Mouse (Mus musculus): Measurements from ENCODE around the gene Defa33. TPM values are rescaled to one million over a fixed set of nuclear protein-coding genes. Genes with fewer than 3 reads are reported as not detected.
"Not testable (repeated sequence)": the region's sequence is repeated elsewhere in the genome, so short reads cannot be mapped to it uniquely, and the experiment has no call there.

The Defa33 gene
- polyA plus RNA-seq (2012; rRNA removed), result 7,413 TPM in 1 of 2 replicates, not detected in the other

DNA sequence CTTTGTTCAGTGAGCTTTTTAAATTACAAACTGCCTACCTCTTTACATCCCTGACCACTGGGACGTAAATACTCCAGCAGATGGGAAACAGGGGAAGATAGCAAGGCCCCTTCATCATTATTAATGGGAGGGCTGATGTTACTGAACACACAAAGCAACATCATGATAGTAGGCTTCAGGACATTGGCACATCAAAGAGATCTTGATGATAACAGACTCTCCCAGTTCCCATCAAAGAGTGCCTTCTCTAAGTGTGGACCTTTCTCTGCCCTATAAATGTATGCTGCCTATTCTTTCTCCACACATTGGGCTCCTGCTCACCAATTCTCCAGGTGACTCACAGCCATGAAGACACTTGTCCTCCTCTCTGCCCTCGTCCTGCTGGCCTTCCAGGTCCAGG is at the start of gene Defa33:
Defa33 (plus strand) TSS at position 301 of the 400 bp plus-strand sequence.
- DNase-seq (ENCODE audit: low read depth, low spot score), result not testable (repeated sequence)
- WGBS, result no CpG with 5 or more reads among the region's 2 CpGs

DNA sequence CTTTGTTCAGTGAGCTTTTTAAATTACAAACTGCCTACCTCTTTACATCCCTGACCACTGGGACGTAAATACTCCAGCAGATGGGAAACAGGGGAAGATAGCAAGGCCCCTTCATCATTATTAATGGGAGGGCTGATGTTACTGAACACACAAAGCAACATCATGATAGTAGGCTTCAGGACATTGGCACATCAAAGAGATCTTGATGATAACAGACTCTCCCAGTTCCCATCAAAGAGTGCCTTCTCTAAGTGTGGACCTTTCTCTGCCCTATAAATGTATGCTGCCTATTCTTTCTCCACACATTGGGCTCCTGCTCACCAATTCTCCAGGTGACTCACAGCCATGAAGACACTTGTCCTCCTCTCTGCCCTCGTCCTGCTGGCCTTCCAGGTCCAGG is 13.4 kb upstream of the Defa33 start, which contains the start of gene Defa2:
Defa2 (plus strand) TSS at position 301 of the 400 bp plus-strand sequence.
- no CpG with 5 or more reads among the region's 2 CpGs for WGBS

DNA sequence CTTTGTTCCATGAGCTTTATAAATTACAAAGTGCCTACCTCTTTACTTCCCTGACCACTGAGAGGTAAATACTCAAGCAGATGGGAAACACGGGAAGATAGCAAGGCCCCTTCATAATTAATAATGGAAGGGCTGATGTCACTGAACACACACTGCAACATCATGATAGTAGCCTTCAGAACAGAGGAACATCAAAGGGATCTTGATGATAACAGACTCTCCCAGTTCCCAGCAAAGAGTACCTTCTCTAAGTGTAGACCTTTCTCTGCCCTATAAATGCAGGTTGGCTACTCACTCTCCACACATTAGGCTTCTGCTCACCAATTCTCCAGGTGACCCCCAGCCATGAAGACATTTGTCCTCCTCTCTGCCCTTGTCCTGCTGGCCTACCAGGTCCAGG is 35.5 kb downstream of the Defa33 start, which contains the start of gene Defa36:
Defa36 (plus strand) TSS at position 301 of the 400 bp plus-strand sequence.
- not testable (repeated sequence) for DNase-seq (ENCODE audit: low read depth, low spot score)
- no CpG with 5 or more reads among the region's 1 CpGs for WGBS

More for the DNA sequence above, 13.4 kb upstream of the Defa33 start, which contains the start of gene Defa2:
- not testable (repeated sequence) for DNase-seq (ENCODE audit: low read depth, low spot score)

Other genes starting within 250 kb of the Defa33 start
- 19.9 and 10,493 TPM in 2 replicates for gene Defa22, start 229.5 kb upstream of the Defa33 start, polyA plus RNA-seq (2012; rRNA removed)
- gene Defa31, start 200.2 kb upstream of the Defa33 start, polyA plus RNA-seq (2012; rRNA removed), result not detected in 2 replicates
- 104 and 114 TPM in 2 replicates for gene Gm15293, start 190.2 kb upstream of the Defa33 start, polyA plus RNA-seq (2012; rRNA removed)
- gene Gm15292, start 142.1 kb upstream of the Defa33 start, polyA plus RNA-seq (2012; rRNA removed), result 78.8 and 122 TPM in 2 replicates
- not detected in 2 replicates for gene Defa27, start 76.3 kb upstream of the Defa33 start, polyA plus RNA-seq (2012; rRNA removed)
- 708 and 1,041 TPM in 2 replicates for gene Defa29, start 64.8 kb upstream of the Defa33 start, polyA plus RNA-seq (2012; rRNA removed)
- 10,137 TPM in 1 of 2 replicates, not detected in the other for gene Defa2, start 13.3 kb upstream of the Defa33 start, polyA plus RNA-seq (2012; rRNA removed)
- gene Defa36, start 35.6 kb downstream of the Defa33 start, polyA plus RNA-seq (2012; rRNA removed), result 942 and 3,726 TPM in 2 replicates
- 10.2 TPM in 1 of 2 replicates, not detected in the other for gene Gm7849, start 64.7 kb downstream of the Defa33 start, polyA plus RNA-seq (2012; rRNA removed)
- 11,485 TPM in 1 of 2 replicates, not detected in the other for gene Defa20, start 117.4 kb downstream of the Defa33 start, polyA plus RNA-seq (2012; rRNA removed)
- gene Defa32, start 137.2 kb downstream of the Defa33 start, polyA plus RNA-seq (2012; rRNA removed), result 6,500 TPM in 1 of 2 replicates, not detected in the other
- not detected in 2 replicates for gene Defa37, start 173.6 kb downstream of the Defa33 start, polyA plus RNA-seq (2012; rRNA removed)
- gene Defa28, start 191.2 kb downstream of the Defa33 start, polyA plus RNA-seq (2012; rRNA removed), result 1.2 TPM in 1 of 2 replicates, not detected in the other
- 7,316 TPM in 1 of 2 replicates, not detected in the other for gene Gm7861, start 202.7 kb downstream of the Defa33 start, polyA plus RNA-seq (2012; rRNA removed)
- gene Defa26, start 226.4 kb downstream of the Defa33 start, polyA plus RNA-seq (2012; rRNA removed), result 15.3 and 91.7 TPM in 2 replicates